Mouse (Mus musculus) small intestine, adult 2 months (tissue): Measurements from ENCODE around the gene Tmem121. TPM values are rescaled to one million over a fixed set of nuclear protein-coding genes. Genes with fewer than 3 reads are reported as not detected.

ENCODE experiments used
- H3K27ac ChIP-seq: fragments of 200-500 bp; 2 replicates; pipeline ENCODE4 v1.5.1; 2012; ENCODE audit warnings: low read depth, low read length, control low read depth, inconsistent platforms; ENCODE audit not compliant: insufficient read depth
- H3K27me3 ChIP-seq: fragments of 200-500 bp; 2 replicates; pipeline ENCODE4 v1.6.1; 2012; ENCODE audit warnings: mild to moderate bottlenecking, moderate library complexity, low read length, inconsistent platforms; ENCODE audit not compliant: control insufficient read depth, insufficient read depth
- H3K36me3 ChIP-seq: fragments of 200-500 bp; 2 replicates; pipeline ENCODE4 v1.6.1; 2012; ENCODE audit warnings: mild to moderate bottlenecking, low read length, control low read depth, inconsistent platforms; ENCODE audit not compliant: control insufficient read depth, insufficient read depth
- H3K4me1 ChIP-seq: fragments of 200-500 bp; 2 replicates; pipeline ENCODE4 v1.6.1; 2012; ENCODE audit warnings: low read length, inconsistent platforms, mixed read lengths; ENCODE audit not compliant: control insufficient read depth, insufficient read depth, insufficient read length
- H3K4me3 ChIP-seq: fragments of 200-500 bp; 2 replicates; pipeline ENCODE4 v1.5.1; 2012; ENCODE audit warnings: low read depth, mild to moderate bottlenecking, control low read depth, inconsistent platforms, low read length, moderate library complexity
- CTCF ChIP-seq: fragments of 200-500 bp; IDR thresholded peaks from 2 replicates; pipeline ENCODE4 v1.5.1; 2012; ENCODE audit warnings: low read depth, mild to moderate bottlenecking, control low read depth, inconsistent platforms, low read length, moderate library complexity, mixed read lengths; ENCODE audit not compliant: insufficient replicate concordance, insufficient read length; ENCODE audit errors: extremely low read depth
- POLR2A ChIP-seq: fragments of 200-500 bp; IDR thresholded peaks from 2 replicates; pipeline ENCODE4 v1.6.1; 2012; ENCODE audit warnings: low read depth, mild to moderate bottlenecking, control low read depth, inconsistent platforms, low read length, moderate library complexity
- WGBS: fragments of 180-500 bp; shearing (Covaris S2); methylation state at CpG from one replicate; pipeline ENCODE4 v1.1.7; 2018; 5-methylcytosine and 5-hydroxymethylcytosine counted together
- polyA plus RNA-seq: library from polyadenylated mRNA; depleted of rRNA; stranded (reverse); fragments of >200 nt; gene quantifications from 2 replicates; pipeline ENCODE4 v1.2.3, GENCODE M21; 2012

Tmem121 gene
- polyA plus RNA-seq, 1 experiment: 2.4 TPM

- H3K27me3 ChIP-seq: no peaks in the 10 kb centered on the region
- peak overlapping the region; percentile 80; the same call in 1 of the 2 replicates for H3K4me3 ChIP-seq
- H3K27ac ChIP-seq: peak overlapping the region; percentile 99
- TF ChIP-seq POLR2A (0 out of 2 replicates have a peak, but pooled peaks have one; percentile 32), CTCF (no peak)
- H3K4me1 ChIP-seq: peaks cover 56% of the 10 kb centered on the region
- peaks cover 13% of the 10 kb centered on the region for H3K36me3 ChIP-seq
- WGBS: 37% methylated on average over 4 of the region's 4 CpGs
Measured at GRCm38 (mm10) chr12:113150591-113150990, 35.1 kb upstream of the Tmem121 start.

DNA sequence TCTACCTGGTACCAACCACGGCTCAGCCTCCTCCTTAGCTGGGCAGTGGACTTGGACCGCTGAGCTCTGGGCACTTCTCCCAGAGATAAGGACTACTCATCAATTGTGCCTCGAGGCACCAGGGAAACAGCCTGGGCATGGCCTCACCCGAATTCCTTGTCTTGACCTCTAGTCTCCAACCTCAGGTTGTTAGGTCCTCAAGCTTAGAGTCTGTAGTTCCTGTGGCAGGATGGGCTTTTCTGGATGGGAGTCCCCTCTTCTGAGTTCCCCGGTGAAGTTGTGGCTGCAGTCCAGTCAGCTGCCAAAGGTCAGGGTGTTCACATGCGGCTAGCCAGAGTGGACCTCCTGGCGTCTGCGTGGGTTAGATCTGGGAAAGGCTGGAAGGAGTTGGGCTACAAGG, 34.7 kb upstream of the Tmem121 start:
- Histone ChIP-seq H3K36me3 (peaks cover 13% of the 10 kb centered on the region), H3K4me1 (peaks cover 56% of the 10 kb centered on the region), H3K27me3 (no peaks in the 10 kb centered on the region), H3K27ac (peak overlapping the region; percentile 99), H3K4me3 (peak overlapping the region; percentile 80)
- TF ChIP-seq CTCF: no peak
- TF ChIP-seq POLR2A: no peak; the same call in 1 of the 2 replicates
- WGBS: 19% methylated on average over 8 of the region's 8 CpGs

- peak; percentile 91; the same call in 1 of the 2 replicates for TF ChIP-seq POLR2A
- TF ChIP-seq CTCF: no peak
- H3K27ac ChIP-seq: peak overlapping the region; percentile 99
- peak overlapping the region; percentile 80 for H3K4me3 ChIP-seq
- no peaks in the 10 kb centered on the region for H3K27me3 ChIP-seq
- H3K4me1 ChIP-seq: peaks cover 50% of the 10 kb centered on the region
- WGBS: under 1% methylated on average over 36 of the region's 36 CpGs
- H3K36me3 ChIP-seq: peaks cover 13% of the 10 kb centered on the region
Measured at GRCm38 (mm10) chr12:113151661-113152271, 34.0 kb upstream of the Tmem121 start.

DNA sequence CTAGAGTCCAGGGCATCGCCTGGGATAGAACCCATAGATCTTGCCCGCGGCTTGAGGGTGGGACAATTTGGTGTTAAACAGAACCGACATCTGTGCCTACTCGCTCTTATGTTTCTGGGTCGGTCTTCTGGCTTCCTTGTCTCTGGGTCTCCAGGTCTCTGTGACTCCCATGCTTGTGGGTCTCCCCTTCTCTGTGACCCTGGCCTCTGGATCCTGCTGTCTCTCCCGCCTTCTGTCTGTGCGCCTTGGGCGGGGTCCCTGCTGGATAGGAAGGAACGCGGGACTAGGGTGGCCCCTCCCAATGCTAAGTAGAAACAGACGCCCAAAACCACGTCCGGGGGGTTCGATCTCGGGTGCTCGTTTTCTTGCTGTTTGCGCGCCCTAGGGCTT, 33.5 kb upstream of the Tmem121 start:
- TF ChIP-seq POLR2A (peak; percentile 13), CTCF (no peak)

GRCm38 (mm10) chr12:113152991-113153525, 32.7 kb upstream of the Tmem121 start:
- Histone ChIP-seq H3K4me1 (peaks cover 38% of the 10 kb centered on the region), H3K36me3 (peaks cover 13% of the 10 kb centered on the region), H3K27ac (peak overlapping the region; percentile 96), H3K4me3 (peak overlapping the region; percentile 80), H3K27me3 (no peaks in the 10 kb centered on the region)
- TF ChIP-seq CTCF: no peak
- no peak for TF ChIP-seq POLR2A
- WGBS: 60% methylated on average over 6 of the region's 6 CpGs

More for the DNA sequence above, 33.5 kb upstream of the Tmem121 start:
- Histone ChIP-seq H3K27me3 (no peaks in the 10 kb centered on the region), H3K4me3 (peak overlapping the region; percentile 80), H3K4me1 (peaks cover 45% of the 10 kb centered on the region), H3K27ac (peak overlapping the region; percentile 96), H3K36me3 (peaks cover 13% of the 10 kb centered on the region)
- WGBS: 3% methylated on average over 19 of the region's 19 CpGs

DNA sequence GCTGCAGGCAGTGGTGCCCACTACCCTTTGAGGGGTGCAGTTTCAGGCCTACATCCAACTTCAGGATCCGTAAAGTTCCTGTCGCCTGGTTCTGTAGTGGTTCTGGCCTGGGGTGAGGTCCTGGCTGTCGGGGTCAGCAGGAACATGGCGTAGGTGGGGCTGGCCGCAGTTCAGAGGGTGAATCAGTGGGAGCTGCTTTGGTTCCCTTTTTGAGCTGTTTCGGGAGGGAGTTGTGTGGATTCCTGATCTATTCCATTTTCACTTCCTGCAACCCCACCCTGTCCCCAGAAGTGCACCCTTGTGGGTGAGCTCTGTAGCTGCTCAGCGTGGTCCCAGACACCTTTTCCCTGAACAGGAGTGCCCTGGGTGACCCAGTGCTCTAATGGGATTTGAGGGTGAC, 31.8 kb upstream of the Tmem121 start:
- TF ChIP-seq CTCF (no peak), POLR2A (no peak)
- H3K36me3 ChIP-seq: peaks cover 13% of the 10 kb centered on the region
- H3K27ac ChIP-seq: peak overlapping the region; percentile 96
- peak overlapping the region; percentile 80 for H3K4me3 ChIP-seq
- H3K27me3 ChIP-seq: no peaks in the 10 kb centered on the region
- WGBS: 81% methylated on average over 7 of the region's 7 CpGs
- peaks cover 32% of the 10 kb centered on the region for H3K4me1 ChIP-seq

- H3K4me1 ChIP-seq: peaks cover 25% of the 10 kb centered on the region
- WGBS: 44% methylated on average over 6 of the region's 6 CpGs
- TF ChIP-seq POLR2A (no peak), CTCF (no peak)
- no peaks in the 10 kb centered on the region for H3K27me3 ChIP-seq
- peak overlapping the region; percentile 96 for H3K27ac ChIP-seq
- H3K36me3 ChIP-seq: peaks cover 13% of the 10 kb centered on the region
- peak overlapping the region; percentile 61 for H3K4me3 ChIP-seq
Measured at GRCm38 (mm10) chr12:113154747-113155075, 31.0 kb upstream of the Tmem121 start.
